Mouse (Mus musculus) ES-E14 (cell line): ENCODE measurements around the gene Ptbp1. TPM values are rescaled to one million over a fixed set of nuclear protein-coding genes. Genes with fewer than 3 reads are reported as not detected.

Experiments used
- DNase-seq: peaks from one replicate; pipeline ENCODE4 v3.0.0-alpha.2; 2013; ENCODE audit warnings: low read depth, low spot score
- H3K27ac ChIP-seq: 2 replicates; pipeline ENCODE4 v1.5.1; 2012; ENCODE audit warnings: low read depth, mild to moderate bottlenecking, low read length, moderate library complexity, mixed read lengths; ENCODE audit not compliant: poor library complexity, insufficient read depth, severe bottlenecking
- H3K36me3 ChIP-seq: 2 replicates; pipeline ENCODE4 v1.6.1; 2012; ENCODE audit warnings: mild to moderate bottlenecking, low read length, moderate library complexity, mixed read lengths; ENCODE audit not compliant: control insufficient read depth, poor library complexity, insufficient read depth, severe bottlenecking
- H3K4me1 ChIP-seq, 2 experiments: fragments of 150-350 bp in 1 of 2; sonication (generic) in 1 of 2; 2 replicates each; pipeline ENCODE4 v1.6.1; 2012; ENCODE audit warnings: low read length in 2 of 2, mild to moderate bottlenecking in 1 of 2, mixed read lengths in 1 of 2; ENCODE audit not compliant: control insufficient read depth in 2 of 2, insufficient read depth in 2 of 2, poor library complexity in 1 of 2
- H3K4me3 ChIP-seq, 2 experiments: fragments of 150-350 bp in 1 of 2; sonication (generic) in 1 of 2; 2 replicates each; pipeline ENCODE4 v1.5.1; 2012; ENCODE audit warnings: low read length in 2 of 2, low read depth in 1 of 2, mild to moderate bottlenecking in 1 of 2, mixed read lengths in 1 of 2; ENCODE audit not compliant: insufficient read depth in 1 of 2, poor library complexity in 1 of 2, severe bottlenecking in 1 of 2
- H3K9ac ChIP-seq: 2 replicates; pipeline ENCODE4 v1.6.1; 2012; ENCODE audit warnings: low read depth, mild to moderate bottlenecking, low read length, mixed read lengths; ENCODE audit not compliant: poor library complexity, insufficient read depth, severe bottlenecking
- H3K9me3 ChIP-seq: fragments of 150-350 bp; sonication (generic); 2 replicates; pipeline ENCODE4 v1.6.1; 2012; ENCODE audit warnings: low read depth, mild to moderate bottlenecking, low read length; ENCODE audit not compliant: control insufficient read depth, insufficient read depth
- CHD2 ChIP-seq: IDR thresholded peaks from 2 replicates; pipeline ENCODE4 v1.6.1; 2014; ENCODE audit warnings: mild to moderate bottlenecking, low read depth, low read length, inconsistent platforms
- HCFC1 ChIP-seq: IDR thresholded peaks from 2 replicates; pipeline ENCODE4 v1.6.1; 2012; ENCODE audit warnings: low read length, inconsistent platforms, borderline replicate concordance; ENCODE audit not compliant: insufficient read depth
- MAFK ChIP-seq: IDR thresholded peaks from 2 replicates; pipeline ENCODE4 v1.6.1; 2014; ENCODE audit warnings: mild to moderate bottlenecking, low read depth, low read length, inconsistent platforms; ENCODE audit not compliant: insufficient read depth
- ZC3H11A ChIP-seq: IDR thresholded peaks from 2 replicates; pipeline ENCODE4 v1.6.1; 2012; ENCODE audit warnings: low read depth, mild to moderate bottlenecking, inconsistent platforms, low read length, borderline replicate concordance
- ZNF384 ChIP-seq: IDR thresholded peaks from 2 replicates; pipeline ENCODE4 v1.6.1; 2012; ENCODE audit warnings: low read depth, low read length, inconsistent platforms
- in situ Hi-C, 2 experiments: fragments of 600-800 bp; cut with MboI; formaldehyde crosslinking; loops; one replicate each; pipeline ENCODE4 v1.15.1; 2025; ENCODE audit warnings: low sequenced_read_pairs in 2 of 2, inconsistent platforms in 1 of 2; ENCODE audit not compliant: unreplicated experiment in 2 of 2
- total RNA-seq: library from RNA; depleted of rRNA; stranded (reverse); fragments of 300-350 nt; gene quantifications from 2 replicates; pipeline ENCODE4 v1.2.3, GENCODE M21; 2012

Gene Ptbp1
- total RNA-seq, 1 experiment = 403 TPM

DNA sequence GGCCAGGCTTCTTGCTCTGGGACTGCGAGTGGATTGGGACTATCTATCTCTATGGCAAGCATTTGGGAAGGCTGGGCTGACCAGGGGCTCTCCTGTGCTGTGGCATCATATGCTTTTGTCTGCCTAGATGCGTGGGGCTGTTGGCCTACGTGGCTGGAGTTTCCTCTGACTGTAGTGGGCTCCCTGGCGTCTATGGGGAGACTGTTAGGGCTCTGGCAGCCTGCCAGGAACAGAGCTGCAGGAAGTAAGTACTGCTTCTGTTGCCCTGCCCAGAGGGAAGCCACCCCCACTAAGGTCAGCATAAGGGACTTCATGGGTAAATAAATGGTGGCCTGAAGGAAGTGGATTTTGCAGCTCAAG lies 3.2 kb downstream of the Ptbp1 start:
- H3K9me3 ChIP-seq = no peaks in the 10 kb centered on the region
- peaks cover 66% of the 10 kb centered on the region for H3K36me3 ChIP-seq
- H3K9ac ChIP-seq = no peak overlapping the region; the same call in 1 of the 2 replicates
- peaks cover 0 to 36% of the 10 kb centered on the region in 2 experiments; a peak in 1 of 4 replicates for H3K4me1 ChIP-seq
- H3K4me3 ChIP-seq = peak overlapping the region; percentile 94 to 95; a peak in 3 of 4 replicates
- TF ChIP-seq ZNF384 (no peak), HCFC1 (no peak), CHD2 (no peak)
- no peak overlapping the region; the same call in 1 of the 2 replicates for H3K27ac ChIP-seq
- DNase-seq = no peak
- in situ Hi-C loops = no loop called here

DNA sequence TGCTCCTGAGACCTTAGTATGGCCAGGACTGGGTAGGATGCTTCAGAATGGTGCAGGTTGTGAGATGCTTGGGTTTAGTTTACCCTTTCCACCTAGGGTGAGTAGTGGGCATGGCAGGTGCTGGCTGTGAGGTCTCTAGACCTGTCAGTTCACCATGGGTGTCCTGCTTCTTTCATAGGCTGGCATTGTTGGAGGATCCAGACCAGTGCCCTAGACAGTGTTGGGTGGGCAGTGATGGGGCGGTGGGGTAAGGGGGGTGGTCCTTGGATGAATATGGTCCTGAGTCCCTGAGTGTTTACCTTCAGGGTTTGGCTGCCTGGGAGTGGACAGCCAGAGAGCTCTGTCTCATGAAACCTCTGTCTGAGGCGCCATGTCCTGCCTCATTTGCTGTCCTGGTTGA lies 3.7 kb downstream of the Ptbp1 start:
- Histone ChIP-seq H3K4me1 (peaks cover 0 to 35% of the 10 kb centered on the region in 2 experiments; a peak in 1 of 4 replicates), H3K36me3 (peaks cover 70% of the 10 kb centered on the region), H3K9me3 (no peaks in the 10 kb centered on the region), H3K9ac (no peak overlapping the region), H3K27ac (no peak overlapping the region), H3K4me3 (peak overlapping the region in 1 of 2 experiments; percentile 94; a peak in 2 of 4 replicates)
- no peak for TF ChIP-seq ZC3H11A
- no peak for TF ChIP-seq MAFK
- in situ Hi-C loops = no loop called here
- no peak for DNase-seq

DNA sequence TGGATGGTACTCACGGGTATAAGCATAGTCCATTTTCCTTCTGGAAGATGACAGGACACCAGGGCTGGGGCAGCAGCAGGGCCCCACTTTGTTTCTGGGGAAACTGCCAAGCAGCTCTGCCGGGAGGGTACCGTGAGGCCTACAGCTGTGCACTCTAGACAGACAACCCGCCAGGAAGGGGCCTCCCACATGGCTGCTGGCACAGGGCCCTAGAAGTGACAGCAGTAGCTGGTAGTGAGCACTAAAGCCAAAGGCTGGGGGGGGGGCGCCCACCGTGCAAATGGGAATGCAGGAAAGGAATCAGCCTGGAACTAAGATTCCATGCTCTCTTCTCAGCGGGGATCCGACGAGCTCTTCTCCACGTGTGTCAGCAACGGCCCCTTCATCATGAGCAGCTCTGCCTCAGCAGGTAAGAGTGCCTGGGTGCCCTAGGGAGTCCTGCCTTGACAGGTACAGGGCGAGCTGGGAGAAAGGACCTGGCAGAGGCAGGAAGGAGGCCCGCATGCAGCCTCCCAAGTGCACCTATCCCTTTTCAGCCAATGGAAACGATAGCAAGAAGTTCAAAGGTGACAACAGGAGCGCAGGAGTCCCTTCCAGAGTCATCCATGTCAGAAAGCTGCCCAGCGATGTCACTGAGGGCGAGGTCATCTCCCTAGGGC lies 4.3 kb downstream of the Ptbp1 start:
- TF ChIP-seq CHD2 (no peak), MAFK (no peak), ZNF384 (no peak), ZC3H11A (no peak), HCFC1 (no peak)
- peaks cover 0 to 35% of the 10 kb centered on the region in 2 experiments; a peak in 1 of 4 replicates for H3K4me1 ChIP-seq
- no peak overlapping the region for H3K27ac ChIP-seq
- H3K9ac ChIP-seq = no peak overlapping the region
- no peaks in the 10 kb centered on the region for H3K9me3 ChIP-seq
- in situ Hi-C loops = no loop called here
- H3K36me3 ChIP-seq = peaks cover 76% of the 10 kb centered on the region
- no peak for DNase-seq
- no peak overlapping the region; a peak in 1 of 4 replicates for H3K4me3 ChIP-seq

DNA sequence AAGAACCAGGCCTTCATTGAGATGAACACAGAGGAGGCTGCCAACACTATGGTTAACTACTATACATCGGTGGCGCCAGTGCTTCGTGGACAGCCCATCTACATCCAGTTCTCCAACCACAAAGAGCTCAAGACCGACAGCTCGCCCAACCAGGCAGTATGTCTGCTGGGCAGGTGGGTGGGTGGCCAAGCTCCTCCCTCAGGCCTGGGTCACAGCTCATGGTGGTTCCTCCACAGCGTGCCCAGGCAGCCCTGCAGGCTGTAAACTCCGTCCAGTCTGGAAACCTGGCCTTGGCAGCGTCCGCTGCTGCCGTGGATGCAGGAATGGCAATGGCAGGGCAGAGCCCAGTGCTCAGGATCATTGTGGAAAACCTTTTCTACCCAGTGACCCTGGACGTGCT lies 4.9 kb downstream of the Ptbp1 start:
- H3K4me1 ChIP-seq = peaks cover 0 to 35% of the 10 kb centered on the region in 2 experiments; a peak in 1 of 4 replicates
- H3K36me3 ChIP-seq = peaks cover 77% of the 10 kb centered on the region
- no peak overlapping the region for H3K27ac ChIP-seq
- in situ Hi-C loops = no loop called here
- TF ChIP-seq CHD2 = no peak
- no peak overlapping the region for H3K9ac ChIP-seq
- H3K9me3 ChIP-seq = no peaks in the 10 kb centered on the region
- no peak overlapping the region for H3K4me3 ChIP-seq
- DNase-seq = no peak

- no peak for TF ChIP-seq HCFC1
- no peak for TF ChIP-seq CHD2
- no peak for TF ChIP-seq MAFK
- TF ChIP-seq ZNF384 = no peak
- no peak for TF ChIP-seq ZC3H11A
- H3K9me3 ChIP-seq = no peaks in the 10 kb centered on the region
- H3K4me3 ChIP-seq = no peak overlapping the region
- in situ Hi-C loops = no loop called here
- no peak overlapping the region for H3K27ac ChIP-seq
- no peak overlapping the region for H3K9ac ChIP-seq
- DNase-seq = no peak
- H3K4me1 ChIP-seq = peaks cover 0 to 35% of the 10 kb centered on the region in 2 experiments; a peak in 1 of 4 replicates
- H3K36me3 ChIP-seq = peaks cover 77% of the 10 kb centered on the region
These were observed 6.1 kb downstream of the Ptbp1 start for GRCm38 (mm10) chr10:79860079-79860911.
